In the genomic region with DNA sequence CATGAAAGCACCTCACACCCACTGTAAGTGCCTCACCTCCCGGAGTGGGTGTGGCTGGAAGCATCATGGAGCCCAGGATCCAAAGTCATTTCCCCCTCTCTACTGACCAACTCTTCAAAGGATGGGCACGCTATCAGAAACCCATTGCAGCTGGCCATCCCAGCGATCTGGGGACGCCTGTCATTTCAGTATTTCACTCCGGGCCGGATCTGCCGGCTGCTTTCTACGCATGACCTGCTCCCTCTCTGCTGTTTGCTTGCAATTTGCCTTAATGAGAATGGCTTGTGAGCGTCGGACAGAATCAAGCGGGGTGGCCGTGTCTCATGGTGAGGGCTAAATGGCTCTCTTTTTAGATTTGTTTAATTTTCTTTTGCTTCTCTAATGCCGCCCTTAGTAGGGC, we compare ENCODE assay signal across 27 mouse cellular contexts.
DNase-seq lines count a peak whose midpoint lies in the region; ATAC-seq and TF ChIP-seq lines count a peak whose summit lies in the region.
"Had no signal": no experiment of that assay in that cellular context is flagged by ENCODE, and none has a peak within 500 bp of the region (broad histone marks: within the 10 kb centered on the region; RNA-seq: fewer than 3 reads in every experiment).

No protein-coding gene starts in this region.

- peaks cover 44% of the 10 kb centered on the region for H3K36me3 ChIP-seq in embryonic facial prominence, embryonic 14.5 days (ENCODE audit: control insufficient read depth, insufficient read depth, low read length)
- peaks cover 31% of the 10 kb centered on the region for H3K36me3 ChIP-seq in embryonic facial prominence, embryonic 10.5 days (replicated peaks)
- H3K36me3 ChIP-seq in kidney, adult 2 months (ENCODE audit: control insufficient read depth, insufficient read depth, low read length), result no peaks in the 10 kb centered on the region
- no peaks in the 10 kb centered on the region for H3K36me3 ChIP-seq in neural tube, embryonic 13.5 days
- H3K36me3 ChIP-seq: forebrain, embryonic 12.5 days; forebrain, embryonic 15.5 days; G1E had no signal

- no peak overlapping the region for H3K27ac ChIP-seq in embryonic facial prominence, embryonic 14.5 days (replicated peaks; ENCODE audit: low read depth, low read length)
- H3K27ac ChIP-seq in embryonic facial prominence, embryonic 10.5 days (replicated peaks), result no peak overlapping the region
- H3K27ac ChIP-seq in kidney, adult 2 months (ENCODE audit: insufficient read depth, low read depth, low read length), result no peak overlapping the region
- 0 out of 2 replicates have a peak overlapping the region, but pooled peaks have one; percentile 10 for H3K27ac ChIP-seq in neural tube, embryonic 13.5 days (replicated peaks)
- H3K27ac ChIP-seq: embryonic facial prominence, embryonic 12.5 days; forebrain, embryonic 12.5 days; forebrain, embryonic 15.5 days; heart, embryonic 15.5 days; hindbrain, embryonic 10.5 days; hindbrain, embryonic 14.5 days had no signal

- peaks cover 8% of the 10 kb centered on the region for H3K4me1 ChIP-seq in embryonic facial prominence, embryonic 14.5 days (ENCODE audit: control insufficient read depth, insufficient read depth, low read length)
- H3K4me1 ChIP-seq in embryonic facial prominence, embryonic 10.5 days, result peaks cover 30% of the 10 kb centered on the region
- no peaks in the 10 kb centered on the region for H3K4me1 ChIP-seq in kidney, adult 2 months (ENCODE audit: control insufficient read depth, insufficient read depth, low read length)
- peaks cover 19% of the 10 kb centered on the region for H3K4me1 ChIP-seq in neural tube, embryonic 13.5 days (replicated peaks)
- H3K4me1 ChIP-seq: forebrain, embryonic 15.5 days had no signal

- TF ChIP-seq CTCF in kidney, adult 2 months (conservative IDR thresholded peaks at IDR 0.05; ENCODE audit: insufficient read depth, insufficient read length, low read depth, low read length), result no peak

- no peak for ATAC-seq in embryonic facial prominence, embryonic 14.5 days (ENCODE audit: low read depth)
- ATAC-seq in neural tube, embryonic 13.5 days (ENCODE audit: low read depth), result no peak
- ATAC-seq: forebrain, embryonic 15.5 days had no signal

- no peak overlapping the region for H3K9ac ChIP-seq in embryonic facial prominence, embryonic 14.5 days (ENCODE audit: low read depth, low read length)
- no peak overlapping the region for H3K9ac ChIP-seq in neural tube, embryonic 13.5 days
- H3K9ac ChIP-seq: embryonic facial prominence, embryonic 12.5 days; forebrain, embryonic 12.5 days; forebrain, embryonic 15.5 days; heart, embryonic 12.5 days; heart, embryonic 15.5 days; hindbrain, embryonic 14.5 days had no signal

- no peaks in the 10 kb centered on the region for H3K27me3 ChIP-seq in embryonic facial prominence, embryonic 14.5 days (replicated peaks; ENCODE audit: control insufficient read depth, insufficient read depth, low read length)
- no peaks in the 10 kb centered on the region for H3K27me3 ChIP-seq in embryonic facial prominence, embryonic 10.5 days (replicated peaks; ENCODE audit: low read depth, poor library complexity, severe bottlenecking)
- H3K27me3 ChIP-seq in kidney, adult 2 months (replicated peaks; ENCODE audit: control insufficient read depth, insufficient read depth, low read length), result no peaks in the 10 kb centered on the region
- H3K27me3 ChIP-seq in neural tube, embryonic 13.5 days, result no peaks in the 10 kb centered on the region
- H3K27me3 ChIP-seq: CH12.LX; embryonic facial prominence, embryonic 12.5 days; forebrain, embryonic 12.5 days; forebrain, embryonic 15.5 days; heart, embryonic 12.5 days; heart, embryonic 15.5 days had no signal

- no peak overlapping the region for H3K4me2 ChIP-seq in embryonic facial prominence, embryonic 14.5 days (ENCODE audit: low read depth, low read length)
- H3K4me2 ChIP-seq in neural tube, embryonic 13.5 days, result no peak overlapping the region
- H3K4me2 ChIP-seq: embryonic facial prominence, embryonic 12.5 days; forebrain, embryonic 12.5 days; forebrain, embryonic 15.5 days; heart, embryonic 12.5 days; heart, embryonic 15.5 days; hindbrain, embryonic 14.5 days had no signal

- no peak for TF ChIP-seq POLR2A in kidney, adult 2 months (IDR thresholded peaks at IDR 0.05; ENCODE audit: low read depth, low read length)

- peak; percentile 14 for DNase-seq in embryonic facial prominence, embryonic 14.5 days (ENCODE audit: low spot score)
- DNase-seq in embryonic facial prominence, embryonic 10.5 days (ENCODE audit: low spot score), result no peak
- peak; percentile 18 to 42 for DNase-seq in kidney, postnatal 4 days
- DNase-seq in kidney, adult 2 months, result no peak
- no peak for DNase-seq in neural tube, embryonic 10.5 days (ENCODE audit: extremely low spot score, low spot score)
- DNase-seq in retina, postnatal 1 day, result peak; percentile 75
- DNase-seq in adrenal gland, postnatal 25 days, result no peak
- DNase-seq: adrenal gland, adult 8-10 months; adrenal gland, postnatal 36 days; B cell, adult 2 months; cerebellum, adult 11-12 months; cerebellum, adult 8-10 months; gastrocnemius, postnatal 25 days; heart, adult 18-20 months; heart, postnatal 10 days; heart, postnatal 36 days had no signal

- no peak overlapping the region for H3K4me3 ChIP-seq in embryonic facial prominence, embryonic 14.5 days (ENCODE audit: low read depth, low read length)
- H3K4me3 ChIP-seq in embryonic facial prominence, embryonic 10.5 days, result no peak overlapping the region
- no peak overlapping the region for H3K4me3 ChIP-seq in kidney, adult 2 months (ENCODE audit: insufficient read depth, low read depth, low read length)
- H3K4me3 ChIP-seq in neural tube, embryonic 13.5 days, result no peak overlapping the region
- H3K4me3 ChIP-seq: embryonic facial prominence, embryonic 12.5 days; erythroblast, embryonic 14.5 days; forebrain, embryonic 12.5 days; forebrain, embryonic 15.5 days; heart, embryonic 12.5 days; heart, embryonic 15.5 days; hindbrain, embryonic 10.5 days had no signal

- no peaks in the 10 kb centered on the region for H3K9me3 ChIP-seq in embryonic facial prominence, embryonic 14.5 days (ENCODE audit: control insufficient read depth, low read length)
- H3K9me3 ChIP-seq in embryonic facial prominence, embryonic 10.5 days, result no peaks in the 10 kb centered on the region
- no peaks in the 10 kb centered on the region for H3K9me3 ChIP-seq in neural tube, embryonic 13.5 days
- H3K9me3 ChIP-seq: embryonic facial prominence, embryonic 12.5 days; forebrain, embryonic 12.5 days; forebrain, embryonic 15.5 days; heart, embryonic 12.5 days; heart, embryonic 15.5 days; hindbrain, embryonic 10.5 days had no signal

- 68% methylated on average over 13 of the region's 13 CpGs for WGBS in embryonic facial prominence, embryonic 14.5 days
- WGBS in embryonic facial prominence, embryonic 10.5 days, result 64% methylated on average over 13 of the region's 13 CpGs
- 70% methylated on average over 13 of the region's 13 CpGs for WGBS in kidney, adult 2 months
- 43% methylated on average over 13 of the region's 13 CpGs for WGBS in neural tube, embryonic 13.5 days

Comparison
In these comparisons a context has a peak if more than half of its experiments do, and no peak if none do; other contexts are left out.
1. DNase-seq: peak in embryonic facial prominence, embryonic 14.5 days (single experiment), kidney, postnatal 4 days (2 of 2) and retina, postnatal 1 day (single experiment); none in embryonic facial prominence, embryonic 10.5 days (single experiment), kidney, adult 2 months (single experiment), neural tube, embryonic 10.5 days (single experiment) and adrenal gland, postnatal 25 days (single experiment).